In the genomic region with DNA sequence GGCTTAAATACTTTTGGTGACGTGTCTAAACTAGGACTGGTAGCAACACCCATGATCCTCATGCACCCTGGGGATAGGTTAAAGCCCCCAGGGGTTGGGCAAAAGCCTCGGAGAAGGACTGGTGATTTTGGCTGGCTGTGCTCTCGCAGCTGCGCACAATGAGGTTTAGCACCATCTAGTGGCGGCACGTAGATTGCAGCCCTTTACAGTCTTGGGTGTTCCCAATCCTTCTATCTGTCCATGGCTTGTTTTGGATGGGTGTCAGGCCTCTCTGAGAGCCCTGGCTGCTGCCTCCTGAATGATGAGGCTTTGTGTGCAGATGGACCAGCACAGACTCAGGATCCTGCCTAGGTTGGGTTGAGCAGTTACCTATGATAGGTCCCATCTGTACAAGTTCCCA, we compare ENCODE assay signal across 15 mouse cellular contexts. TPM values are rescaled to one million over a fixed set of nuclear protein-coding genes. Genes with fewer than 3 reads are reported as not detected.
A peak's percentile ranks its signal among the peaks of the same experiment; 100 is the strongest.
DNase-seq lines count a peak whose midpoint lies in the region; ATAC-seq and TF ChIP-seq lines count a peak whose summit lies in the region.
"Not testable (repeated sequence)": the region's sequence is repeated elsewhere in the genome, so short reads cannot be mapped to it uniquely, and the experiment has no call there.
"Had no signal": no experiment of that assay in that cellular context is flagged by ENCODE, and none has a peak within 500 bp of the region (broad histone marks: within the 10 kb centered on the region; RNA-seq: fewer than 3 reads in every experiment).

No protein-coding gene starts in this region.

- not testable (repeated sequence) for H3K36me3 ChIP-seq in forebrain, embryonic 15.5 days; heart, adult 2 months (ENCODE audit: control insufficient read depth, insufficient read depth, low read length); kidney, postnatal 0 days (ENCODE audit: insufficient read depth, low read length); midbrain, embryonic 13.5 days; stomach, postnatal 0 days (ENCODE audit: control insufficient read depth, insufficient read depth, low read length)

- peak; percentile 9 to 50 for DNase-seq in B cell, adult 2 months
- peak; percentile 14 to 24 for DNase-seq in cerebellum, adult 2 months
- DNase-seq in heart, adult 2 months = peak in 1 of 2 experiments; percentile 24
- DNase-seq in kidney, postnatal 0 days (ENCODE audit: low spot score); stomach, postnatal 0 days (ENCODE audit: low spot score): not testable (repeated sequence)
- DNase-seq in left cerebral cortex, adult 18-20 months (ENCODE audit: low spot score in 2 of 2) = peak; percentile 6 to 68

- peak; percentile 48; the same call in 1 of the 2 replicates for ATAC-seq in forebrain, embryonic 15.5 days (replicated peaks)
- ATAC-seq in kidney, postnatal 0 days (replicated peaks; ENCODE audit: low FRiP score, low read depth); stomach, postnatal 0 days (ENCODE audit: low FRiP score, low TSS enrichment): not testable (repeated sequence)
- ATAC-seq in midbrain, embryonic 13.5 days = peak; percentile 68; the same call in 1 of the 2 replicates

- not testable (repeated sequence) for TF ChIP-seq EP300 in heart, adult 2 months (IDR thresholded peaks at IDR 0.05; ENCODE audit: insufficient read depth, low read depth, low read length); stomach, postnatal 0 days (optimal IDR thresholded peaks at IDR 0.05)

- TF ChIP-seq POLR2A in cerebellum, adult 2 months (IDR thresholded peaks at IDR 0.05; ENCODE audit: borderline replicate concordance, insufficient read depth, low read length); heart, adult 2 months (IDR thresholded peaks at IDR 0.05; ENCODE audit: insufficient read depth, low read depth, low read length): not testable (repeated sequence)

- not testable (repeated sequence) for H3K4me2 ChIP-seq in forebrain, embryonic 15.5 days (replicated peaks); kidney, postnatal 0 days (ENCODE audit: low read length); midbrain, embryonic 13.5 days (replicated peaks); stomach, postnatal 0 days (replicated peaks; ENCODE audit: low read depth)

- H3K4me3 ChIP-seq in cerebellum, adult 2 months (replicated peaks; ENCODE audit: insufficient read depth, low read depth, low read length); forebrain, embryonic 15.5 days; heart, adult 2 months; kidney, postnatal 0 days (replicated peaks; ENCODE audit: low read depth, low read length); midbrain, embryonic 13.5 days (replicated peaks); stomach, postnatal 0 days (ENCODE audit: low read depth, low read length): not testable (repeated sequence)

- 4% methylated on average over 4 of the region's 6 CpGs for WGBS in cerebellum, adult 2 months
- 39% methylated on average over 5 of the region's 6 CpGs for WGBS in forebrain, embryonic 15.5 days
- 27% methylated on average over 5 of the region's 6 CpGs for WGBS in heart, adult 2 months
- 51% methylated on average over 4 of the region's 6 CpGs for WGBS in kidney, postnatal 0 days
- WGBS in midbrain, embryonic 13.5 days = 52% methylated on average over 5 of the region's 6 CpGs
- WGBS in stomach, postnatal 0 days = 38% methylated on average over 4 of the region's 6 CpGs

- intact Hi-C loops in heart, adult 2 months (cut with DNase I) = not testable (repeated sequence)

- TF ChIP-seq CTCF in cerebellum, adult 2 months (IDR thresholded peaks at IDR 0.05; ENCODE audit: borderline replicate concordance, insufficient read depth, low read depth, low read length) = peak; percentile 2; the same call in 1 of the 2 replicates
- TF ChIP-seq CTCF in heart, adult 2 months (IDR thresholded peaks at IDR 0.05) = peak; percentile 41
- peak; percentile 32; the same call in 1 of the 2 replicates for TF ChIP-seq CTCF in kidney, postnatal 0 days (IDR thresholded peaks at IDR 0.05; ENCODE audit: low read depth)
- peak; percentile 41 for TF ChIP-seq CTCF in stomach, postnatal 0 days (IDR thresholded peaks at IDR 0.05; ENCODE audit: low read depth)

- not testable (repeated sequence) for H3K9me3 ChIP-seq in forebrain, embryonic 15.5 days; kidney, postnatal 0 days (replicated peaks; ENCODE audit: low read length); midbrain, embryonic 13.5 days; stomach, postnatal 0 days (ENCODE audit: control insufficient read depth, low read length)

- H3K79me2 ChIP-seq in heart, adult 2 months (replicated peaks; ENCODE audit: control insufficient read depth, insufficient read depth, low read length) = not testable (repeated sequence)

- not testable (repeated sequence) for H3K27ac ChIP-seq in cerebellum, adult 2 months (ENCODE audit: insufficient read depth, low read length); forebrain, embryonic 15.5 days (replicated peaks); heart, adult 2 months; kidney, postnatal 0 days; midbrain, embryonic 13.5 days; stomach, postnatal 0 days (replicated peaks)

- H3K4me1 ChIP-seq in cerebellum, adult 2 months (ENCODE audit: control insufficient read depth, insufficient read depth, low read length); forebrain, embryonic 15.5 days; heart, adult 2 months (ENCODE audit: control insufficient read depth, insufficient read depth, low read length); kidney, postnatal 0 days (replicated peaks; ENCODE audit: insufficient read depth, low read length); midbrain, embryonic 13.5 days (replicated peaks); stomach, postnatal 0 days (replicated peaks; ENCODE audit: control insufficient read depth, insufficient read depth): not testable (repeated sequence)

- H3K27me3 ChIP-seq in cerebellum, adult 2 months (ENCODE audit: control insufficient read depth, insufficient read depth, low read length); forebrain, embryonic 15.5 days; heart, adult 2 months (ENCODE audit: control insufficient read depth, insufficient read depth, low read length); kidney, postnatal 0 days (ENCODE audit: insufficient read depth, low read length); midbrain, embryonic 13.5 days; stomach, postnatal 0 days (ENCODE audit: control insufficient read depth, insufficient read depth, low read length): not testable (repeated sequence)

- not testable (repeated sequence) for H3K9ac ChIP-seq in forebrain, embryonic 15.5 days (replicated peaks); heart, adult 2 months (ENCODE audit: low read depth, low read length); kidney, postnatal 0 days (ENCODE audit: low read depth, low read length); midbrain, embryonic 13.5 days (replicated peaks); stomach, postnatal 0 days (ENCODE audit: low read length)

RNA-seq across cellular contexts. Expression of gene Gm5936, which starts 43.1 kb away (rescaled TPM):
- 0.06 TPM in 1 of 2 replicates, not detected in the other for polyA plus RNA-seq in cerebellum, adult 2 months (2012; rRNA removed)
- 0.14 TPM in 1 of 2 replicates, not detected in the other for polyA plus RNA-seq in forebrain, embryonic 15.5 days (2015; fragmentation: Nextera tagmentation; extraction: Ambion mirVana)
- total RNA-seq in heart, adult 2 months (2021) = under 1 TPM in 1 of 2 experiments, not detected in 1; 0.08 TPM
- polyA plus RNA-seq in heart, adult 2 months (2012; rRNA removed) = 0.18 and 0.20 TPM in 2 replicates
- not detected in 2 replicates for polyA plus RNA-seq in kidney, postnatal 0 days (2015; fragmentation: Nextera tagmentation; extraction: Ambion mirVana)
- under 1 TPM in 1 of 2 experiments, not detected in 1; 0.33 TPM for total RNA-seq in left cerebral cortex, adult 18-20 months (2021)
- polyA plus RNA-seq in midbrain, embryonic 13.5 days (2015; fragmentation: Nextera tagmentation; extraction: Ambion mirVana) = 0.06 and 0.12 TPM in 2 replicates
- not detected in 2 replicates for polyA plus RNA-seq in stomach, postnatal 0 days (2015; fragmentation: Nextera tagmentation; extraction: Ambion mirVana)
- total RNA-seq: gastrocnemius, postnatal 4 days; neutrophil, adult 5-6 weeks had no signal
- polyA plus RNA-seq: erythroblast, embryonic 14.5 days; intestine, embryonic 14.5 days; limb, embryonic 15.5 days; small intestine, adult 2 months; stomach, embryonic 16.5 days had no signal
